Mouse (Mus musculus): ENCODE results near the gene Ifitm1.

DNA sequence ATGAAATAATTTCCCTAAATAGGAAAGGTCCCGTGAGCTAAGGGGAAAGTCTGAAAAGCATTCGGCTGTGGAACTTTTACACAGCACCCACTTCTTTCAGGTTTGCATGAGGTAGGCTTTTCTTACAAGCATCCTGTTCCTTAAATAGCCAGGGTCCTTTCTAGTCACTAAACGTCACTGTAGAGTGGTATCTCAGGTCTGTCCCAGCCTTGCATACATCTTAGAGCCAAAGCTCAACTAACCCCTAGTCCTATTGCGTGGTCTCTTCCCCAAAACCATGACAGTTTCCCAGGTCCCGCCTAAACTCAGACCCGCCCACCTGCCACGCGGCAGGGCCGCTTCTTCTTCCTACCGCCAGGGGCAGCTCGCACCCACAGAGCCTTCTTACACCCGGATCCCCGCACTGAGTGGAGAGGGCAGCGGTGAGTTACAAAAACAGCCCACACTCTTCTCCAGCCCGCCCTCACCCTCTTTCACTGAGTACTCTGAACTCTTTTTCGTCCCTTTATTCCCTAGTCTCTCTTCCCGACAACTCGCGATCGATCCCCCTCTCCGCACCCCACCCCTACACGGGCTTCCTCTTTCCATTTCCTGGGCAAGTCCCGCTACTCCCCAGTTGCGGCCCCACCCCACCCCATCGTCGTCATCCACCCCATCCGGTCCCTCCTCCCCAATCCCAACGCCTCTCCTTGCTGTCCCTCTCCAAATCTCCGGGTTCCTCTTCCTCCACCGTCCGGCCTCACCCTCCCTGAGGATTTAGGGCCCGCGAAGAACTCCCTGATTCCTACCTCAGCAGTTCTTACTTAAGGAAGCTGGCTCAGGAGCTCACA is 25.6 kb upstream of the Ifitm1 start, which contains the start of gene Pgghg:
- TF ChIP-seq POLR2A (IDR thresholded peaks at IDR 0.05; ENCODE audit: insufficient read length, low read depth) (peak; percentile 25), USF1 (IDR thresholded peaks at IDR 0.05; ENCODE audit: low read depth) (no peak), E2F4 (IDR thresholded peaks at IDR 0.05; ENCODE audit: insufficient read depth) (no peak), TCF12 (IDR thresholded peaks at IDR 0.05; ENCODE audit: insufficient read depth, poor library complexity, severe bottlenecking) (no peak), POLR2AphosphoS2 (IDR thresholded peaks at IDR 0.05; ENCODE audit: insufficient read length, low read depth) (no peak), CEBPB (IDR thresholded peaks at IDR 0.05; ENCODE audit: insufficient read depth, poor library complexity, severe bottlenecking) (no peak), MYOG (IDR thresholded peaks at IDR 0.05; ENCODE audit: control insufficient read depth in 1 of 3, insufficient read depth in 1 of 3, insufficient read length in 2 of 3, low read depth in 2 of 3) (peak in 1 of 3 experiments; percentile 30), MAX (IDR thresholded peaks at IDR 0.05; ENCODE audit: low read depth) (no peak), MYOD1 (IDR thresholded peaks at IDR 0.05; ENCODE audit: control insufficient read depth in 1 of 3, insufficient read length in 2 of 3, low read depth in 2 of 3) (peak in 1 of 3 experiments; percentile 14), REST (IDR thresholded peaks at IDR 0.05; ENCODE audit: insufficient read depth, insufficient read length) (no peak), TCF3 (IDR thresholded peaks at IDR 0.05; ENCODE audit: insufficient read length, low read depth) (no peak), SRF (IDR thresholded peaks at IDR 0.05; ENCODE audit: control insufficient read depth, insufficient read length, low read depth) (no peak)

All from myocyte (in vitro differentiated cells).